Mouse (Mus musculus): ENCODE measurements around the gene Fxyd5. TPM values are rescaled to one million over a fixed set of nuclear protein-coding genes. Genes with fewer than 3 reads are reported as not detected.

Gene Fxyd5
- 36.9 and 57.9 TPM in 2 replicates for polyA plus RNA-seq (2015; fragmentation: Nextera tagmentation; extraction: Ambion mirVana)

DNA sequence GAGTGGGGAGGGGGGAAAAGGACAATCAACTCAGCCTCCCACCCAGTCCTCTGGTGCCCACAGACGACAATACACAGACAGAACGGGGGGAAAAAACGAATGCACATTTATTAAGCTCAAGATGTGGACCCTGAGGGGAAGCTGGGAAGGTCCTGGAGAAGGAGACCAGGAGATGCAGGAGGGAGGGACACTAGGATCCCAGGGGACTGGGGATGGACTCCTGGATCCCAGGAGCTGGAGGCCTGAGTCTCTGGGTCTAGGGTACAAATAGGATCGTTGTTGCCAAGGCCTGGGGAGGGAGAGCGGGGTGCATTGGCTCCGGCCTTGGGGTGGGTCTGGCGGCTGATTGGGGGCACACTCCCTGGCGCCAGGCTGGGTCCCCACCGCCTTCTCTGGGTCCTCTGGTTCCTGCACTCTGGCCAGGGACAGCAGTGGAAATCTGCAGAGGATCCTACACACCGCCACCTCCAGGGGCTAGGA lies at the start of gene Fxyd5:
Gene Fxyd5, minus strand, starts transcription at position 51 of the 480 bp plus-strand sequence.

DNA sequence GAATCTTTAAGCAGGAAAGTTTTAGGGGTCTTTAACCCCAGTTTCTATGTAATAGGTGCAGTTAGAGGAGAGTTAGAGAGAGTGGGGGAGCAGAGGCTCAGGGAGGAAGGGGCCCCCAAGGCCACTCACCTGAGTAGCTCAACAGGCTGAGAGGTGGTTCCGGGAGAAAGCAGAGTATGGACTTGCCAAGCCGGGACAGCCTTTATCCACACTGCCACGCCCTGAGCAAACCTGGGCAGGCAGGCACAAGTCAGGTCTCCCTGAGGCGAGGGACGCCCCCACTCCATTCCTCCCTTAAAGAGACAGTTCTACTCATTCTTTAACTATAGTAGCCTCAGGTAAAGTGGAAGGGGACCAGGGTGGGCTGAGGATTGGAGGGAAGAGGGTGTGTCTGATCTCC lies 34.2 kb upstream of the Fxyd5 start, which contains the start of gene Fxyd3:
Gene Fxyd3, minus strand, starts transcription at position 213 of the 400 bp plus-strand sequence.

DNA sequence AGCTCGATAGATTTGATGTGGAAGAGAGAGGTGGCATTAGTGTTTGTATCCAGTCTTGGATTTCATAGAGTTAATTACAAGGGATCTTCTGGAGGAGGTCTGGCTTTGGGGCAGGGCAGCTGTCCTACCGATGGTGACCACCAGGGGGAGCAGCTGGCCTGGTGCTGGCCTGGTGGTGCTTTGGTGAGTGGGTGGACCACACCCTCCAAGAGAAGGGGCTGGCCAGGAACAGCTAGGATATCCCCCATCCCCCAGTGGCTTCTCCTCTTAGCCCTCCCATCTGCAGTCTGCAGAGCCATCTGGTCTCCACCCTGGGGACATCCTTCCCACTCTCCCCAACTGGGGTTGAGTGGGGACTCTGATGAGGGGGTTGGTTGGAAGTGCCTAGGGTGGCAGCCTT lies 16.8 kb upstream of the Fxyd5 start, which contains the start of gene Lgi4:
Gene Lgi4, plus strand, starts transcription at position 235 of the 400 bp plus-strand sequence.

DNA sequence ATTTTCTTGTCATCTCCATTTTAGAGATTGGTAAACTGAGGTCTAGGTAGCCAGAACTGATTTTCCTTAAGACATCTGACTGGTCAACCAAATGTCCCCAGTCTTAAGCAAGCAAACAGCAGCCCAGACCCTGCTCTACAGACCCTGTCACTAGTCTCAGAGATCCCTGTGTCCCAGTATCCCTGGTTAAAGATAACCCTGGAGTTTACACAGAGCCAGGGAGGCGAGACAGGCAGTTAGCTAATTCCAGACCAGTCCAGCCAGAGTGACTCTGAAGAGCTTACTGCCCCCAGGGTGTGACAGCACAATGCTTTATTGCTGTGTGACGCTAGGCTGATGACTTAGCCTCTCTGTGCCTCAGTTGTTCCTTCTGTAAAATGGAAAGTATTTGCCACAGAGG lies 14.8 kb upstream of the Fxyd5 start, which contains the start of gene Fxyd1:
Gene Fxyd1, minus strand, starts transcription at position 129 of the 400 bp plus-strand sequence.

DNA sequence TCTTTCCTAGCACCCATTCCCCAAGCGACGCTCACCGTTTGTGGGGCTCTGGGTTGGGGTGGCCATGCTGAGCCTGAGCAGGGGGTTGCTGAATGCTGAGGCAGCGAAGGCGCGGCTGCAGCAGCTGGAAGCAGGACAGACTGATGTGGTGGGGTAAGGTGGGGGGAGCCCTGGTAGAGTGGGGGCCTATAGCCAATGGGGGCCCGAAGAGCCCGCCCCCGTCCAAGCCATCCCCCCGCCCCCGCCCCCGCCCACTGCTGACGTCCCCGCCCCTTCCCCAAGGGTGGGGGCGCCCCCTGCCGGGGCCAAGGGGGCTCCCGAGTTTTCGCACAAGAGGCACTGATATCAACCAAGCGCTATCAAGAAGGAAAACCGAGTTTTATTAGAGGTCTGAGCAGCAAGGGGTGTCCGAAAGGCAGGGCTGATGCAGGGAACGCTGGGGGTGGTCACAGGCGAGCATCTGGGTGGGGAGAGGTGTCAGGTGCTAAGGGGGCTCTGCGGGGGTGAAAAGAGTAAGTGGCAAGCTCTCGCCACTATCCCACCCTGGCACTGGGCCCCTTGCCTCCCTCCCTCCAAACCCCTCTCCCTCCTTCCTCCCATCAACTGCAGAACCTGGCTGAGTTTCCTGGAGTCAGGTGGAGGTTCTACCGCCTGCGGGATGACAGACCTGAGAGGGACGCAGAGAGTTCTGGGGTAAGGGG lies 9.2 kb upstream of the Fxyd5 start, which contains the start of gene Fxyd7:
Gene Fxyd7, minus strand, starts transcription at position 147 of the 701 bp plus-strand sequence.

Small RNA genes within 50 kb of the gene (microRNA-seq; reads per million reads assigned to microRNA genes)
- gene Mir7050: not detected

Other genes with a start within 250 kb of the Fxyd5 start
- gene Ffar2, start 218.7 kb downstream of the Fxyd5 start, polyA plus RNA-seq (2015; fragmentation: Nextera tagmentation; extraction: Ambion mirVana): 0.37 TPM in 1 of 2 replicates, not detected in the other
- not detected in 2 replicates for gene Ffar3, start 186.3 kb downstream of the Fxyd5 start, polyA plus RNA-seq (2015; fragmentation: Nextera tagmentation; extraction: Ambion mirVana)
- not detected in 2 replicates for gene Ffar1, start 180.9 kb downstream of the Fxyd5 start, polyA plus RNA-seq (2015; fragmentation: Nextera tagmentation; extraction: Ambion mirVana)
- gene Cd22, start 162.1 kb downstream of the Fxyd5 start, polyA plus RNA-seq (2015; fragmentation: Nextera tagmentation; extraction: Ambion mirVana): 0.05 TPM in 1 of 2 replicates, not detected in the other
- 19.5 and 38.7 TPM in 2 replicates for gene Mag, start 127.6 kb downstream of the Fxyd5 start, polyA plus RNA-seq (2015; fragmentation: Nextera tagmentation; extraction: Ambion mirVana)
- gene Hamp2, start 117.8 kb downstream of the Fxyd5 start, polyA plus RNA-seq (2015; fragmentation: Nextera tagmentation; extraction: Ambion mirVana): not detected in 2 replicates
- not detected in 2 replicates for gene Hamp, start 98.4 kb downstream of the Fxyd5 start, polyA plus RNA-seq (2015; fragmentation: Nextera tagmentation; extraction: Ambion mirVana)
- gene Usf2, start 85.7 kb downstream of the Fxyd5 start, polyA plus RNA-seq (2015; fragmentation: Nextera tagmentation; extraction: Ambion mirVana): 28.6 and 34.2 TPM in 2 replicates
- 23.1 and 23.9 TPM in 2 replicates for gene Lsr, start 69.0 kb downstream of the Fxyd5 start, polyA plus RNA-seq (2015; fragmentation: Nextera tagmentation; extraction: Ambion mirVana)
- gene Fam187b, start 68.7 kb downstream of the Fxyd5 start, polyA plus RNA-seq (2015; fragmentation: Nextera tagmentation; extraction: Ambion mirVana): 0.76 and 1.1 TPM in 2 replicates
- 714 and 730 TPM in 2 replicates for gene Fxyd7, start 9.0 kb upstream of the Fxyd5 start, polyA plus RNA-seq (2015; fragmentation: Nextera tagmentation; extraction: Ambion mirVana)
- gene Fxyd1, start 14.7 kb upstream of the Fxyd5 start, polyA plus RNA-seq (2015; fragmentation: Nextera tagmentation; extraction: Ambion mirVana): 87.3 and 114 TPM in 2 replicates
- 2.5 and 3.6 TPM in 2 replicates for gene Lgi4, start 16.9 kb upstream of the Fxyd5 start, polyA plus RNA-seq (2015; fragmentation: Nextera tagmentation; extraction: Ambion mirVana)
- gene Fxyd3, start 34.2 kb upstream of the Fxyd5 start, polyA plus RNA-seq (2015; fragmentation: Nextera tagmentation; extraction: Ambion mirVana): 3.1 and 3.5 TPM in 2 replicates
- gene Hpn, start 72.8 kb upstream of the Fxyd5 start, polyA plus RNA-seq (2015; fragmentation: Nextera tagmentation; extraction: Ambion mirVana): 0.71 and 1.0 TPM in 2 replicates
- gene Scn1b, start 84.5 kb upstream of the Fxyd5 start, polyA plus RNA-seq (2015; fragmentation: Nextera tagmentation; extraction: Ambion mirVana): 71.7 and 85.1 TPM in 2 replicates
- 112 and 137 TPM in 2 replicates for gene Gramd1a, start 113.4 kb upstream of the Fxyd5 start, polyA plus RNA-seq (2015; fragmentation: Nextera tagmentation; extraction: Ambion mirVana)
- not detected in 2 replicates for gene Scgb2b2, start 248.0 kb upstream of the Fxyd5 start, polyA plus RNA-seq (2015; fragmentation: Nextera tagmentation; extraction: Ambion mirVana)
- gene Scgb1b2, start 249.3 kb upstream of the Fxyd5 start, polyA plus RNA-seq (2015; fragmentation: Nextera tagmentation; extraction: Ambion mirVana): not detected in 2 replicates

Data from neural tube, postnatal 0 days (tissue).